In the genomic region with DNA sequence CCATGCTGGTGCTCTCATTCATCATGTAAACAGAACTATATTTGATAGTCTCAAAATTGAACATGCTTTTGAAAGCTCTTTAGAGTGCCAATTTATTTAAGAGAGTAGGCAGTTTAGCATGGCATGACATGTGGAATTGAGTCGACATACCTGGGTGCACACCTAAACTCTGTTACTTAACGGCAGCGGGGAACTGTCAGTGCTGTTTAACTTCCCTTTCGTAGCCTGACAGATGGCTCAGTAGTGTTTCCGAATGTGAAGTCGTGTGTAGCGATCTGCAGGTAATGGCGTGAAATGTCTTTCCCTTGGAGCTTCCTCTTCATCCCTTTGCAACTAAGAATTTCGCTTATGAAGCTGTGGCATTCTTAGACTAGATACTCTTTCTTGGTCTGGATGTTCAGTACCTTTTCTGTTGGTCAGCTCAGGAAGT, we compare ENCODE assay signal across 21 mouse cellular contexts.
DNase-seq lines count a peak whose midpoint lies in the region; ATAC-seq lines count a peak whose summit lies in the region.
"Had no signal": no experiment of that assay in that cellular context is flagged by ENCODE, and none has a peak within 500 bp of the region (broad histone marks: within the 10 kb centered on the region; RNA-seq: fewer than 3 reads in every experiment).

No protein-coding gene starts in this region.

- no peaks in the 10 kb centered on the region for H3K27me3 ChIP-seq in kidney, embryonic 14.5 days (ENCODE audit: control insufficient read depth, insufficient read depth, low read length)
- H3K27me3 ChIP-seq in forebrain, embryonic 10.5 days (ENCODE audit: poor library complexity, severe bottlenecking) = no peaks in the 10 kb centered on the region
- H3K27me3 ChIP-seq: embryonic facial prominence, embryonic 12.5 days; forebrain, embryonic 13.5 days; limb, embryonic 12.5 days; midbrain, embryonic 13.5 days had no signal

- H3K4me2 ChIP-seq in kidney, embryonic 14.5 days (replicated peaks; ENCODE audit: low read depth, low read length) = no peak overlapping the region
- H3K4me2 ChIP-seq: embryonic facial prominence, embryonic 12.5 days; forebrain, embryonic 13.5 days; limb, embryonic 12.5 days; liver, embryonic 11.5 days; midbrain, embryonic 13.5 days had no signal

- H3K36me3 ChIP-seq in kidney, embryonic 14.5 days (ENCODE audit: control insufficient read depth, insufficient read depth, low read length) = no peaks in the 10 kb centered on the region
- H3K36me3 ChIP-seq in forebrain, embryonic 10.5 days (replicated peaks) = no peaks in the 10 kb centered on the region
- H3K36me3 ChIP-seq: embryonic facial prominence, embryonic 12.5 days; heart, embryonic 10.5 days; limb, embryonic 12.5 days; midbrain, embryonic 13.5 days had no signal

- DNase-seq in A20 (ENCODE audit: low read depth, low spot score) = peak; percentile 58
- peak; percentile 20 for DNase-seq in B cell, adult 2 months
- peak; percentile 55 to 58 for DNase-seq in cerebellum, adult 18-20 months
- DNase-seq in cerebellum, postnatal 14 days = peak; percentile 36 to 65
- DNase-seq in forebrain, embryonic 10.5 days (ENCODE audit: extremely low spot score, low spot score) = no peak
- DNase-seq in embryo, embryonic 9.5 days (ENCODE audit: extremely low spot score) = no peak
- DNase-seq in heart, postnatal 25 days (ENCODE audit: low spot score) = no peak
- DNase-seq: adrenal gland, postnatal 25 days; kidney, adult 11 months; kidney, postnatal 14 days; layer of hippocampus, postnatal 36 days; liver, postnatal 0 days; lung, postnatal 14 days had no signal

- H3K9me3 ChIP-seq in kidney, embryonic 14.5 days (ENCODE audit: control insufficient read depth, low read length) = no peaks in the 10 kb centered on the region; the same call in 1 of the 2 replicates
- H3K9me3 ChIP-seq in forebrain, embryonic 10.5 days = no peaks in the 10 kb centered on the region
- H3K9me3 ChIP-seq: embryonic facial prominence, embryonic 12.5 days; forebrain, embryonic 13.5 days; heart, embryonic 10.5 days; limb, embryonic 12.5 days; midbrain, embryonic 13.5 days had no signal

- intact Hi-C loops in heart, postnatal 25 days (cut with DNase I) = no loop called here

- H3K4me1 ChIP-seq in kidney, embryonic 14.5 days (ENCODE audit: control insufficient read depth, insufficient read depth, low read length) = no peaks in the 10 kb centered on the region
- H3K4me1 ChIP-seq in forebrain, embryonic 10.5 days = no peaks in the 10 kb centered on the region
- H3K4me1 ChIP-seq: forebrain, embryonic 13.5 days; heart, embryonic 10.5 days had no signal

- H3K9ac ChIP-seq in kidney, embryonic 14.5 days (ENCODE audit: low read depth, low read length) = no peak overlapping the region
- H3K9ac ChIP-seq: embryonic facial prominence, embryonic 12.5 days; forebrain, embryonic 13.5 days; limb, embryonic 12.5 days; liver, postnatal 0 days; midbrain, embryonic 13.5 days had no signal

- H3K27ac ChIP-seq in kidney, embryonic 14.5 days (ENCODE audit: low read depth, low read length) = no peak overlapping the region
- no peak overlapping the region for H3K27ac ChIP-seq in forebrain, embryonic 10.5 days
- H3K27ac ChIP-seq: embryonic facial prominence, embryonic 12.5 days; forebrain, embryonic 13.5 days; heart, embryonic 10.5 days; limb, embryonic 12.5 days; midbrain, embryonic 13.5 days; stomach, postnatal 0 days had no signal

- H3K4me3 ChIP-seq in kidney, embryonic 14.5 days (ENCODE audit: low read length) = no peak overlapping the region
- no peak overlapping the region for H3K4me3 ChIP-seq in forebrain, embryonic 10.5 days
- H3K4me3 ChIP-seq: embryonic facial prominence, embryonic 12.5 days; forebrain, embryonic 13.5 days; heart, embryonic 10.5 days; limb, embryonic 12.5 days; midbrain, embryonic 13.5 days had no signal

- ATAC-seq in kidney, embryonic 14.5 days (ENCODE audit: low FRiP score, low TSS enrichment) = no peak
- ATAC-seq: forebrain, embryonic 13.5 days; midbrain, embryonic 13.5 days had no signal

- 69% methylated on average over 9 of the region's 9 CpGs for WGBS in kidney, embryonic 14.5 days
- WGBS in forebrain, embryonic 10.5 days = 95% methylated on average over 9 of the region's 9 CpGs

Comparison
In these comparisons a context has a peak if more than half of its experiments do, and no peak if none do; other contexts are left out.
1. DNase-seq: peak in A20 (single experiment), B cell, adult 2 months (2 of 2), cerebellum, adult 18-20 months (2 of 2) and cerebellum, postnatal 14 days (2 of 2); none in forebrain, embryonic 10.5 days (single experiment), embryo, embryonic 9.5 days (single experiment) and heart, postnatal 25 days (single experiment).